Mouse (Mus musculus) right cerebral cortex, postnatal 10 days (tissue): ENCODE data around the gene Med14.

Experiments used
- DNase-seq, 2 experiments: peaks; one replicate each; pipeline ENCODE4 v3.0.0; 2021; ENCODE audit warnings: low spot score in 2 of 2

Med14 gene

GRCm38 (mm10) chrX:12673054-12673775 is 88.7 kb downstream of the Med14 start, which contains the start of gene 1810030O07Rik:
1810030O07Rik (minus strand) TSS chrX:12673668.
- peak; percentile 94 to 95 for DNase-seq

GRCm38 (mm10) chrX:12653879-12654278 is 108.0 kb downstream of the Med14 start:
- no peak for DNase-seq

DNA sequence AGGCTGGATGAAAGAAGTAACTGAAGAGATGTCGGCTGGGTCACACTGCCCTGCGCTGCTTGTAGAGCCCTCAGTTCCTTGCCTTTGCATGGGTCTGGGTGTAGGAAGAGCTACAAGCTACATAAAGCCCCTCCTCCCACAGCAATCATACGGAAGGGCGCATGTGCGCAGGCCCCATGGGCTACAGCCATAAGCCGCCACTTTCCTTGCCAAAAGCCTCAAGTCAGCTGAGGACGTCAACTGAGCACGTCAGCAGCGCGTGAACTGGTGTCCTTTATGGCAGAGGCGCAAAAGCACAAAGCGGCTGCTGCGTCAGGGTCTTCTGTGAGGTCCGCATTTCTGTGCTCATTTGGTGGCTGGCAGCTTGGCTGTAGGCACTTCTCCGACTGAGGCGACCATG is 110.0 kb downstream of the Med14 start:
- no peak for DNase-seq

- peak; percentile 30 to 35 for DNase-seq
These were observed 116.2 kb downstream of the Med14 start for GRCm38 (mm10) chrX:12645531-12646304.

- DNase-seq, result no peak
These were observed 116.9 kb downstream of the Med14 start for GRCm38 (mm10) chrX:12644976-12645375.
